Mouse (Mus musculus) urinary bladder, adult 18-20 months (tissue): ENCODE measurements at regions not wholly inside any gene's neighbourhood (a gene's known extent, or its start where the extent isn't known, plus 50 kb on each side); places are given as distances from the start of the nearest gene placed in this dataset.
"Not testable (repeated sequence)": the region's sequence is repeated elsewhere in the genome, so short reads cannot be mapped to it uniquely, and the experiment has no call there.

Experiments
- DNase-seq, 2 experiments: peaks; one replicate each; pipeline ENCODE4 v3.0.0; 2022; ENCODE audit warnings: low spot score in 2 of 2, mixed read lengths in 2 of 2

GRCm38 (mm10) chr17:79547524-79547923 lies 64.1 kb upstream of the Rmdn2 start:
- no peak for DNase-seq

GRCm38 (mm10) chr17:79550409-79550808 lies 61.3 kb upstream of the Rmdn2 start:
- DNase-seq: not testable (repeated sequence)

- no peak for DNase-seq
Measured at GRCm38 (mm10) chr17:79553850-79554249, 57.8 kb upstream of the Rmdn2 start.

GRCm38 (mm10) chr17:79555593-79555992 lies 56.1 kb upstream of the Rmdn2 start:
- DNase-seq: no peak
